Mouse (Mus musculus) splenic B cell, adult 2 months (primary cell): Measurements from ENCODE around the gene Hnrnpu.
"Not testable (repeated sequence)": the region's sequence is repeated elsewhere in the genome, so short reads cannot be mapped to it uniquely, and the experiment has no call there.

ENCODE experiments used
- DNase-seq: peaks from one replicate; pipeline ENCODE4 v3.0.0-alpha.2; 2011; ENCODE audit warnings: low read depth, low spot score
- H3K27me3 ChIP-seq: 2 replicates; pipeline ENCODE4 v1.6.1; 2012; ENCODE audit warnings: mild to moderate bottlenecking, low read length, moderate library complexity, mixed read lengths; ENCODE audit not compliant: control insufficient read depth, poor library complexity, insufficient read depth, severe bottlenecking
- H3K36me3 ChIP-seq: 2 replicates; pipeline ENCODE4 v1.6.1; 2012; ENCODE audit warnings: mild to moderate bottlenecking, low read length, moderate library complexity, mixed read lengths; ENCODE audit not compliant: control insufficient read depth, poor library complexity, insufficient read depth, severe bottlenecking

Gene Hnrnpu

DNA sequence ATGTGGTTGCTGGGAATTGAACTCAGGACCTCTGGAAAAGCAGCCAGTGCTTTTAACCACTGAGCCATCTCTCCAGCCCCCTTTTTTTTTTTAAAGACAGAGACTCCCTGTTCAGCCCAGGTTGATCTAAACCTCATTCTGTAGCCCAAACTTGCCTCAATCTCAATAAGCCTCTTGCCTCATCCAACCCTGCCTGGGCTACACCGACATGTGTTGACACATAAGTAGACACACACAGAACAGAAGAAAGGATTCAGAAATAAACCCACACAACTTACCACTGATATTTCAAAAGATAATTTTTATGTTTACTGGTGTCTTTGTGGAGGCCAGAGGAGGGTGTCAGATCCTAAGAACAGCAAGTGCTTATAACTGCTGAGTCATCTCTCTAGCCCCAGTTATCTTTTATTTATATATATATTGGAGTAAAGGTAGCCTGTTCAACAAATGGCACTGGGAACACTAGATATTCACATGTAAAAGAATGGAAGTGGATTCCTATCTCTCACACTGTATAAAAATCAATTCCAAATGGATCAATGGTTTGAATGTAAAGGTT is 24.5 kb downstream of the Hnrnpu start:
- DNase-seq = no peak
- no peaks in the 10 kb centered on the region for H3K36me3 ChIP-seq
- H3K27me3 ChIP-seq = no peaks in the 10 kb centered on the region

DNA sequence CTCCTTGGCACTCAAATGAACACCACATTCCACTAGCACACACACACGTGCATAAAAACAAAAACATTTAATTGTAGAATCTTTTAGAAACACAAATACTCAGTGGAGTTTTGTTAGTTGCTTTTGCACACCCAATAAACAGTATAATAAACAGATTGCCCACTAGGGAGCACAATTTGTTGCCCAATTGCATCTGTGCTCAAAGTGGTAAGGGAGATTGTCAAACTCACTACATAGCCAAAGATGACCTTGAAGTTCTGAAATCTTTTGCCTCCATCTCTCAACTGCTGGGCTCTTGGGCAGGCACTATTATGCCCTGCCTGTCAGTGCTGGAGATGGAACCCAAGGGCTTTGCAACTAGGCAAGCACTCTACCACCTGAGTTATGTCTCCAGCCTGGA is 27.5 kb downstream of the Hnrnpu start:
- Histone ChIP-seq H3K36me3 (no peaks in the 10 kb centered on the region), H3K27me3 (no peaks in the 10 kb centered on the region)
- DNase-seq = no peak

DNA sequence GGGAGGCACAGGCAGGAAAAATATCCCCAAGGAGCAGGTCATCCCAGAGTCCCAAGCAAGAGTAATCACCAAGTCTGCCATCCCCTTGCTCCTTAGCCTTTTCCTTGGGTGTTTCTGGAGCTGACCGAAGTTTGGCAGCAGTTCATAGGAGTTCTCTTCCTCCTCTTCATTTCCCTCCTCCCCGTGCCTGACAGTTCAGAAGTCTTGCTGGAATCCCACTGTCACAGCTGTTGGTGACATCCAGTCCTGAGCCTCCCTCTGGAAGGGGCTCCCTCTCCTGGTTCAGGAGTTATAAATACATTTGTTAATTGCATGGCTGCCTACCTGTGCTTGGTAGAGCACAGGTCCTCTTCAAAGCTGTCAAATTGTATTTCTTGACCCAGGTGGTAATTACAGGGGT is 28.1 kb downstream of the Hnrnpu start:
- no peak for DNase-seq
- Histone ChIP-seq H3K36me3 (no peaks in the 10 kb centered on the region), H3K27me3 (no peaks in the 10 kb centered on the region)

DNA sequence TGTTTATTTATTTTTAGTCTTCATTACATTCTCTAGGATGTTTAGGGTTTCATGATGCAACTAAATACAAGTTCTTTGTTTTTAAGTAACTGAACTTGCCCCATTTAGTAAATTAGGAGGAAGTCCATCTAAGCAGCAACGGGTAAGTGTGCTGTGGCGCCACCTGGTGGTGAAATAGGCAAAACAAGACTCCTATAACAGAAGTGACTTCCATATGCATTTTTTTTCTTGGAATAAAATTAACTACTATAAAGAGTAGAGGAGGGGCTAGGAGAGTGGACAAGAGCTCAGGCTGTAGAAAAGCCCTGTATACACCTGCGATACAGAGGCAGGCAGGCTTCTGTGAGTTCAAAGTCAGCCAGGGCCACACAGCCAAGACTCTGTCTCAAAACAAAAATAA is 34.2 kb downstream of the Hnrnpu start:
- DNase-seq = peak; percentile 87
- H3K36me3 ChIP-seq = no peaks in the 10 kb centered on the region

DNA sequence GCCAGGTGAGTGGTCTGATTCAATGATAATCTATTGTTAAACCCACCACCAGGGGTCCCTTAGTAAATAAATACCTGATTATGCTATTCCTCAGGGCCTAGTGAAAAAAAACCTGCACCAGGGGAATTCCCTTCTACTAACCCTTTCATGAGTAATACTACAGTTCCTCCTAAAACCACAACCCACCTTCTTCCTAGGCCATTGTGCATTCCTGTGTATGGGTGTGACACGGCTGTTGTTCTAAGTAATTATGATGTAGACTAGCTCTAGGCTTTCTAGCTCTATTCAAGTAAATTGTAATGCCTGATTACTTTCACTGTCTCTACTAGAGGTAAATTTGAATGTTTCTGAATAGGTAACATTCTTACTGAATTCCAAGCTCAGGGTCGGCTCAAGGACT is 36.3 kb downstream of the Hnrnpu start:
- DNase-seq, H3K27me3 ChIP-seq, H3K36me3 ChIP-seq: not testable (repeated sequence)

More for the DNA sequence above, 34.2 kb downstream of the Hnrnpu start:
- no peaks in the 10 kb centered on the region for H3K27me3 ChIP-seq

DNA sequence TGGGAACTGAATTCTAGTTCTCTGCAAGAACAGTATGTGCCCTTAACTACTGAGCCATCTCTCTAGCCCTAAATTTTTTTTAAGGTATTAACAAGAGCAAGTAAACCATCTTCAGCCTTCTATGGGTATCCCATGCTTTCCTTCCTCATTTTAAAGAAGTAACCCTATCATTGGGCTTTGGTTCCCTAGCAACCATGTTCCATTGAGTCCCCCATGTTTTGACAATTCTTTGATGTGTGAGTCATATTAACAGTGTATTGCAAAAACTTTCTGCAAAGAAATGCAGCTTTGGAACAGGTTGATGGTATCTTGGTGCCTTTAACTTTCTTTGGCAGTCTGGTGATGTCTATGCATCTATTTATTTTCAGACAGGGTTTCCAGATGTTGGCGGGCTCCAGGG is 43.5 kb downstream of the Hnrnpu start:
- Histone ChIP-seq H3K36me3 (no peaks in the 10 kb centered on the region), H3K27me3 (no peaks in the 10 kb centered on the region; the same call in 1 of the 2 replicates)
- DNase-seq = no peak

DNA sequence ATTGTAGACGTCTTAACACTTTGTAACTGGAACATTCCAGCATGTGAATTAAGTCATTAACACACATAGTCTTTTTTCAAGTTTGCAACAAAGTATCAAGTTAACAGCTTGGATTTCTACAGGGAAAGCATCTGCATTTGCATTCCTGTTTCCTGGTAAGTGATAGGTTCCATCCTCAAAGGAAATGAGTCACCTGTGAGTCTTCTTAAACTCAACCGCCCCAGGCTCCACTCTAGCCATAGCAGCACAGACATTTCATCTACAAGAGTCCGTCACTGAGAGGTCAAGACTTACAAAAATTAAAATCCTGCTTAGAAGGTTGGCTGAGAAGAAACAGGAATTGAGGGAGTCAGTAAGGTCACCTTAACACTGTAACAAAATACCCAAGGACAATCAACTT is 45.9 kb downstream of the Hnrnpu start:
- H3K27me3 ChIP-seq = no peaks in the 10 kb centered on the region; the same call in 1 of the 2 replicates
- DNase-seq = no peak
- H3K36me3 ChIP-seq = no peaks in the 10 kb centered on the region

DNA sequence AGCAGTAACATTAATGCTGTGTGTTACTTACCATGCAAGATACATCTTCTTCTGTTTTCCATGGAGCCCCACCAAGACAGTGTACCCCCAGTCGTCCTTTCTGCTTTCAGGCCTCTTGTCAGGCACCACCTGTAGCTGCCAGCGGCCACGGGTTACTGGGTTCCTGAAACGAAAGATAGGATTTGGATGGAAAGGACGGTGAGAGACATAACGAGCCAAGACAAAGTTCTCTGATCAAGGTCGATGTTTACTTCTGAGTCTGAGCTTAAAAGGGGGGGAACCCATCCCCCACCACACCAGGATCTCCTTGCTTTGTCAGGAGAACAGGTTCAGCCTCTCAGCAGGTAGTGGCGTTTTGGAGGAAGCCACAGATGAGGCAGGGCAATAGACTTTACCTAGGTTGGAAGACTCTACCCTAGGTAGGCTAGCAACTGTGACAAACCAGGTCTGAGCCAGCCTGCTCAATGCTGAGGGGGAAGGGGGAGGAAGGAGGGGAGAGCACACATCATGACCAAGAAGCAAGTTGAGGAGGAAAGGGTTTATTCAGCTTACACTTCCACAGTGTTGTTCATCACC is 49.9 kb downstream of the Hnrnpu start:
- Histone ChIP-seq H3K27me3 (no peaks in the 10 kb centered on the region), H3K36me3 (no peaks in the 10 kb centered on the region)
- DNase-seq = no peak

DNA sequence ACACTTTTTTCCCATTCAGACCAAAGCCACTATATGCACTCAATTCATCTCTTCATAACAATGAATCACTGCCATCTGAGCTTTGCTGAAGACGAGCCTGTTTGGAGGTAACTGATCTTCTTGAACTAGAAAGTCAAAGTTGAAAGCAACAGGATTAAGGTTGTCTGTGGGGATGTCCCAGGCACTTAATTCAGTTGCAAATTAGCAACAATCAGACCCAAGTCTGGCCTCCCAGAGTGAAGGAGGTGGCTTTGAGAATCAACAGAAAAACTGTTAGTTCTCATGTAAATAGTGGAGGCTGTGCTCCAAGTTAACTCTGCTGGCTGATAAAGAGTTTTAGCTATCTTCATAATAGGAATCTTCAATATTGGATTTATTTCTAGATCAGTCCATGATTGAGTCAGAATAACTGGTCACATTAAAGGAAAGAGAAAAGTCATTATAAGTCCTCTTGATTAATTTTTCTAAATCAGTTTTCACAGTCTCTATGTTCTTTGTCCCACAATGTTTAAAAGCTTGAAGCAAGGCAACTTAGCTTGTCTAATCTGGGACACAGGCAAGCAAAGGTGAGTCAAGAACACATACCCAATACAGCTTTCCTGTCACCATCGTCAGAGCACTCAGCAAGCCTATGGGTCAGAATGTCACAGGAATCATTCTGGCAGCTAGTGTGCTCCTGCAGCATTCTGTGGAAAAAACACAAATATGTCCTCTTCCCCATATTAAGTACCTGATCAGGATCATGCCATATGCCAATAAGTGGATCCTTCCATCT is 53.5 kb downstream of the Hnrnpu start:
- Histone ChIP-seq H3K36me3 (no peaks in the 10 kb centered on the region), H3K27me3 (no peaks in the 10 kb centered on the region)
- DNase-seq = no peak

DNA sequence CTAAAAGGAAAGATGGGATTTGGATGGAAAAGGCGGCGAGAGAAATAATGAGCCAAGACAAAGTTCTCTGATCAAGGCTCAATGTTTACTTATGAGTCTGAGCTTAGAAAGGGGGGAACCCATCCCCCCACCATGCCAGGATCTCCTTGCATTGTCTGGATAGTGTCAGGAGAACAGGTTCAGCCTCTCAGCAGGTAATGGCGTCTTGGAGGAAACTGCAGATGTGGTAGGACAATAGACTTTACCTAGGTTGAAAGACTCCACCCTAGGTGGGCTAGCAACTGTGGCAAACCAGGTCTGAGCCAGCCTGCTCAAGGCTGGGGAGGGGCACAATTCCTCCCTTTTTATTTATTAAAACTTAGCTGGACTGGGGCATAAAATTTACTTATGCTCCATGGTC is 54.3 kb downstream of the Hnrnpu start:
- not testable (repeated sequence) for H3K27me3 ChIP-seq, H3K36me3 ChIP-seq, DNase-seq

DNA sequence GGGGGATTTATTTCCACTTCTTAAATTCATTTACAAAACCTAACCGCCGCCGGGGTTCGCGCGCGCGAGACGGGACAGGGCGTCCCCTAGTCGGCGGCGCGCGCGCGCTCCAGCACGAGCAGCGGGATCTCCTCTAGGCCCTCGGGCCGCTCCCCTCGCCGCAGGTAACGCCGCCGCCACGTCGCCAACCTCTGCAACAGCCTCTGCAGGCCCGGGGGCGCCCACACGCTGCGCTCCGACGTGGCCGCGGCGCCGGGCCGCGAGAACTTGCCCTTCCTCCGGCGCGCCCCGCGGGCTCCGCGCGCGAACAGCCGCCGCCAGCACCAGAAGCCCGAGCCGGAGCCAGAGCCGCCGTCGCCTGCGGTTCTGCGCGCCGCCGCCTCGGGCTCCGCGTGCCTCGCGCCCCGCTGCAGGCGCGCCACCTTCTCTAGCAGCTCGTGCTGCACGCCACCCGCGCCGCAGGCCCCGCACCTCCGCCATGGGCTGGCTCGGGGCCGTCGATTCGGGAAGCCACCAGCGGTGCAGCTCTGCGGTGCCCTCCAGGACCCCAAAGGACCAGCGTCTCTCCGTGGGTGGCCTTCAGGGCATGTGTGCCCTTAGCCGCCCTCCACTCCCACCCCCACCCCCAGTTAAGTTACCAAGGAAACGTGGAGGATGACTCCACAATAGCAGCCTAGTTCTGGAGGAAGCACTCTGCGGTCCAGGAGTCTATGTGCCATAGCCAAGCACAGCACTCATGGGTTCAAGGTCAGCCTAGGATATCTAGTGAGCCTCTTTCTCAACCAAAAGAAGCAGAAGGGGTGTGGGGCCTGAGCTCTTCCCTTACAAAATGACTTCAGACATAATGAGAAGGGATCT is 61.3 kb downstream of the Hnrnpu start:
- DNase-seq = no peak
- H3K27me3 ChIP-seq = no peaks in the 10 kb centered on the region; the same call in none of the 2 replicates

DNA sequence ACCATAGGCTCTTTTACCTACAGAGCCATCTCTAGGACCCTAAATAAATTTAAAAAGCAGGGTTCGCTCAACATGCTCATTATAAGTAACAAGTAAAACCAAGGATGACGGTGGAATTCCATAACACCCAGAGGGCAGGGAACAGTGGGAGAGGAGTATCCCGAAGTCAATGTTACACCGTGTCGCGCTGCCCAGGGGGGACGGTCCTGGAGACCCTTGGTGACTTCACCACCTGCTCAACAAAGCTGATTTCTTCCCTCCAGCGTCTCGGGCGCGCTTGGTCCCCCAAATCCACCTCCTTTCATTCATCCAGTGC is 61.9 kb downstream of the Hnrnpu start:
- DNase-seq = no peak
- Histone ChIP-seq H3K36me3 (no peaks in the 10 kb centered on the region), H3K27me3 (no peaks in the 10 kb centered on the region; the same call in none of the 2 replicates)

More for the DNA sequence above, 61.3 kb downstream of the Hnrnpu start:
- no peaks in the 10 kb centered on the region for H3K36me3 ChIP-seq

DNA sequence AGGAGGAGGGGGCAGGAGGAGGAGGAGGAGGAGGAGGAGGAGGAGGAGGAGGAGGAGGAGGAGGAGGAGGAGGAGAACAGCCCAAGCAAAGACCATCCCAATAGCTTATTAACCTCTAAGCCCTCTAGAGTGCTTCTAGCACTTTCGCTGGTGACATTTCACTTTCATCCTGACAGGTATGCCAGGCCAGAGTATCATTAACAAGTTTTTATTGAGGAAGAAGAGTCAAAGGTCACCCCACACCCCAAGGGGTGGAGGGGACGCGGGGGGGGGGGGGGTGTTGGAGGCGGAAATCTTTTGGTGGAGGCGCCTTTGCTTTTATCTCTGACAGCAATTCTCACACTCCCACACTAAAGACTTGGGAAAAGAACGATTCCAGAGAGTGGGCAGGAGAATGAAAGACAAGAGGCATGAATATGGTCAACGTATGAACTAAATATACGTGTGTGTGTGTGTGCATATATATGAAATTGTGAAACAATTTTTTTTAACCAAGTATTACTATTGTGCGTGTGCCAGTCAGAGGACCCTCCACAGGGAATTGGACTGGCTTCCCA is 62.3 kb downstream of the Hnrnpu start:
- H3K36me3 ChIP-seq = no peaks in the 10 kb centered on the region
- H3K27me3 ChIP-seq = no peaks in the 10 kb centered on the region; the same call in none of the 2 replicates
- DNase-seq = no peak
